Mouse (Mus musculus) left cerebral cortex, adult 11 months (tissue): ENCODE results near the gene Igsf3.

Source experiments
- DNase-seq: peaks from one replicate; pipeline ENCODE4 v3.0.0; 2022; ENCODE audit warnings: low spot score

The Igsf3 gene

GRCm38 (mm10) chr3:101450811-101451428, 74.0 kb downstream of the Igsf3 start:
- no peak for DNase-seq

GRCm38 (mm10) chr3:101460618-101461017, 83.7 kb downstream of the Igsf3 start:
- no peak for DNase-seq

- DNase-seq, result no peak
Measured at GRCm38 (mm10) chr3:101461046-101461445, 84.2 kb downstream of the Igsf3 start.

- DNase-seq, result no peak
Measured at GRCm38 (mm10) chr3:101461816-101462215, 84.9 kb downstream of the Igsf3 start.

- DNase-seq, result peak; percentile 68
Measured at GRCm38 (mm10) chr3:101462294-101462693, 85.4 kb downstream of the Igsf3 start.

- DNase-seq, result no peak
Measured at GRCm38 (mm10) chr3:101463491-101463890, 86.6 kb downstream of the Igsf3 start.

- no peak for DNase-seq
Measured at GRCm38 (mm10) chr3:101469675-101470074, 92.8 kb downstream of the Igsf3 start.

GRCm38 (mm10) chr3:101471881-101472280, 95.0 kb downstream of the Igsf3 start:
- no peak for DNase-seq

GRCm38 (mm10) chr3:101481951-101482350, 105.1 kb downstream of the Igsf3 start:
- no peak for DNase-seq

- no peak for DNase-seq
Measured at GRCm38 (mm10) chr3:101483256-101483983, 106.5 kb downstream of the Igsf3 start.

GRCm38 (mm10) chr3:101486054-101486765, 109.3 kb downstream of the Igsf3 start:
- DNase-seq, result no peak

GRCm38 (mm10) chr3:101487436-101487835, 110.6 kb downstream of the Igsf3 start:
- no peak for DNase-seq

GRCm38 (mm10) chr3:101488204-101488603, 111.3 kb downstream of the Igsf3 start:
- DNase-seq, result no peak

GRCm38 (mm10) chr3:101490515-101490914, 113.6 kb downstream of the Igsf3 start:
- DNase-seq, result no peak

GRCm38 (mm10) chr3:101492908-101493307, 116.0 kb downstream of the Igsf3 start:
- DNase-seq, result no peak

- DNase-seq, result peak; percentile 83
Measured at GRCm38 (mm10) chr3:101493937-101494459, 117.1 kb downstream of the Igsf3 start.

GRCm38 (mm10) chr3:101497432-101498030, 120.6 kb downstream of the Igsf3 start:
- no peak for DNase-seq

GRCm38 (mm10) chr3:101499906-101500305, 123.0 kb downstream of the Igsf3 start:
- DNase-seq, result no peak

- DNase-seq, result no peak
Measured at GRCm38 (mm10) chr3:101500393-101501051, 123.6 kb downstream of the Igsf3 start.

GRCm38 (mm10) chr3:101501611-101502010, 124.7 kb downstream of the Igsf3 start:
- no peak for DNase-seq

GRCm38 (mm10) chr3:101502086-101502760, 125.3 kb downstream of the Igsf3 start:
- no peak for DNase-seq
